Mouse (Mus musculus) heart, postnatal 36 days (tissue): ENCODE measurements around the gene Dnajc14. TPM values are rescaled to one million over a fixed set of nuclear protein-coding genes. Genes with fewer than 3 reads are reported as not detected.

Experiments used
- total RNA-seq, 2 experiments: library from RNA; stranded (reverse); gene quantifications; 2 replicates each; pipeline ENCODE4 v1.2.3; 2021

The Dnajc14 gene
- total RNA-seq, 2 experiments from 2014 or later, result 32.8 to 36.4 TPM

Other genes starting within 250 kb of the Dnajc14 start
- gene Pa2g4, start 238.1 kb upstream of the Dnajc14 start, total RNA-seq, result 10 to 100 TPM; 43.4 to 50.5 TPM
- gene Erbb3, start 214.4 kb upstream of the Dnajc14 start, total RNA-seq, result 1 to 10 TPM; 8.9 to 9.2 TPM
- 100 to 1,000 TPM; 246 to 289 TPM for gene Rps26, start 177.3 kb upstream of the Dnajc14 start, total RNA-seq
- gene Ikzf4, start 158.1 kb upstream of the Dnajc14 start, total RNA-seq, result under 1 TPM; 0.62 to 0.69 TPM
- 10 to 100 TPM; 23.7 to 27.0 TPM for gene Suox, start 130.0 kb upstream of the Dnajc14 start, total RNA-seq
- gene Rab5b, start 107.8 kb upstream of the Dnajc14 start, total RNA-seq, result 10 to 100 TPM; 80.8 to 81.1 TPM
- under 1 TPM; 0.46 to 0.50 TPM for gene Pmel, start 99.9 kb upstream of the Dnajc14 start, total RNA-seq
- 10 to 100 TPM; 13.8 to 13.9 TPM for gene Cdk2, start 99.0 kb upstream of the Dnajc14 start, total RNA-seq
- gene Dgka, start 59.2 kb upstream of the Dnajc14 start, total RNA-seq, result 10 to 100 TPM; 11.5 to 12.8 TPM
- gene Pym1, start 56.2 kb upstream of the Dnajc14 start, total RNA-seq, result 1 to 10 TPM; 7.8 to 9.7 TPM
- gene Mmp19, start 13.2 kb upstream of the Dnajc14 start, total RNA-seq, result 1 to 10 TPM; 3.5 to 4.0 TPM
- 1 to 10 TPM; 6.8 to 7.0 TPM for gene Tmem198b, start 308 bp downstream of the Dnajc14 start, total RNA-seq
- gene Sarnp, start 13.3 kb downstream of the Dnajc14 start, total RNA-seq, result 10 to 100 TPM; 38.0 to 39.1 TPM
- gene Ormdl2, start 17.6 kb downstream of the Dnajc14 start, total RNA-seq, result 1 to 10 TPM; 7.9 to 8.0 TPM
- gene Gdf11, start 87.7 kb downstream of the Dnajc14 start, total RNA-seq, result 1 to 10 TPM; 1.9 to 2.8 TPM
- gene Cd63, start 96.9 kb downstream of the Dnajc14 start, total RNA-seq, result 100 to 1,000 TPM; 117 to 143 TPM
- gene Rdh5, start 118.8 kb downstream of the Dnajc14 start, total RNA-seq, result 1 to 10 TPM; 6.4 to 7.5 TPM
- 100 to 1,000 TPM; 184 to 206 TPM for gene Bloc1s1, start 120.0 kb downstream of the Dnajc14 start, total RNA-seq
- 100 to 1,000 TPM; 160 to 167 TPM for gene Itga7, start 129.8 kb downstream of the Dnajc14 start, total RNA-seq
- gene Mettl7b, start 156.9 kb downstream of the Dnajc14 start, total RNA-seq, result not detected
- not detected for gene Olfr9, start 185.4 kb downstream of the Dnajc14 start, total RNA-seq
- gene Olfr763, start 206.7 kb downstream of the Dnajc14 start, total RNA-seq, result not detected
- not detected for gene Olfr764-ps1, start 235.8 kb downstream of the Dnajc14 start, total RNA-seq
- gene Olfr765, start 245.9 kb downstream of the Dnajc14 start, total RNA-seq, result not detected